ENCODE assay signal across 7 mouse cellular contexts in the genomic region with DNA sequence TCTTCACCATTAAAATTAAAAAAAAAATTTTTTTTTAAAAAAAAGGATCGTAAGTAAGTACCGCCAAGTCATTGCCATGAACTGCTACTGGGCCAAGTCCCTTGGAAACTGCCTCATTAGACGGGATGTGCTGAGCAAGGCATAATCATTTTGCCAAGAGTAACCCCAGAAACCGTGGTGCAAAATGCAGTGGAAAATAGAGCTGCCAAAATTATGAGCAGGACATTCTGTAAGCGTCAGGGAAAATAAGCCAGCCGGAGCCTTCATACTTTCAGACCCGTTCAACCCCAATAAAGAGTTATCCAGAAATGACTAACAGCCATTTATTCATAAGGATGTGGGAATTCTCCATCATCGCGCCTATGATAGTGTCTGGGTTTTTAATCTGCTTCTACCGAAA.
A peak's percentile ranks its signal among the peaks of the same experiment; 100 is the strongest.
DNase-seq lines count a peak whose midpoint lies in the region; ATAC-seq and TF ChIP-seq lines count a peak whose summit lies in the region.

No protein-coding gene starts in this region.

- H3K79me3 ChIP-seq in C2C12 (ENCODE audit: low read depth), result peaks cover 16% of the 10 kb centered on the region

- WGBS in heart, embryonic 15.5 days, result 16% methylated on average over 10 of the region's 10 CpGs
- WGBS in limb, embryonic 12.5 days, result 19% methylated on average over 10 of the region's 10 CpGs
- 4% methylated on average over 10 of the region's 10 CpGs for WGBS in neural tube, embryonic 15.5 days

- H3K79me2 ChIP-seq in C2C12 (ENCODE audit: control insufficient read depth, insufficient read depth), result peaks cover 51% of the 10 kb centered on the region

- intact Hi-C loops in gastrocnemius, postnatal 36 days (cut with DNase I), result no loop called here

- TF ChIP-seq EP300 in ES-Bruce4 (IDR thresholded peaks at IDR 0.05; ENCODE audit: insufficient read depth, low read depth, low read length), result no peak

- no peak for ATAC-seq in heart, embryonic 15.5 days (replicated peaks; ENCODE audit: insufficient number of reproducible peaks, insufficient read depth, low FRiP score, low read depth)
- ATAC-seq in limb, embryonic 12.5 days (ENCODE audit: insufficient number of reproducible peaks, insufficient read depth, low FRiP score, low TSS enrichment, low read depth), result no peak
- ATAC-seq in neural tube, embryonic 15.5 days (ENCODE audit: low FRiP score), result no peak

- no peak overlapping the region for H3K27ac ChIP-seq in ES-Bruce4 (ENCODE audit: insufficient read depth, low read length)
- H3K27ac ChIP-seq in heart, embryonic 15.5 days, result peak overlapping the region; percentile 94
- H3K27ac ChIP-seq in limb, embryonic 12.5 days, result peak overlapping the region; percentile 91
- peak overlapping the region; percentile 93 for H3K27ac ChIP-seq in neural tube, embryonic 15.5 days (replicated peaks)

- H3K4me1 ChIP-seq in ES-Bruce4 (ENCODE audit: control insufficient read depth, insufficient read depth, low read length), result no peaks in the 10 kb centered on the region
- H3K4me1 ChIP-seq in heart, embryonic 15.5 days (replicated peaks), result peaks cover 42% of the 10 kb centered on the region
- peaks cover 50% of the 10 kb centered on the region for H3K4me1 ChIP-seq in limb, embryonic 12.5 days (replicated peaks)
- peaks cover 56% of the 10 kb centered on the region for H3K4me1 ChIP-seq in neural tube, embryonic 15.5 days

- no peaks in the 10 kb centered on the region for H3K36me3 ChIP-seq in C2C12 (ENCODE audit: control insufficient read depth, insufficient read depth)
- no peaks in the 10 kb centered on the region for H3K36me3 ChIP-seq in ES-Bruce4 (ENCODE audit: control insufficient read depth, insufficient read depth, low read length, poor library complexity, severe bottlenecking)
- no peaks in the 10 kb centered on the region for H3K36me3 ChIP-seq in heart, embryonic 15.5 days
- no peaks in the 10 kb centered on the region for H3K36me3 ChIP-seq in limb, embryonic 12.5 days
- no peaks in the 10 kb centered on the region for H3K36me3 ChIP-seq in neural tube, embryonic 15.5 days

- peak overlapping the region; percentile 43 for H3K4me3 ChIP-seq in C2C12 (ENCODE audit: insufficient read depth, poor library complexity, severe bottlenecking)
- H3K4me3 ChIP-seq in ES-Bruce4 (ENCODE audit: low read depth, low read length), result no peak overlapping the region; the same call in 1 of the 2 replicates
- peak overlapping the region; percentile 69 for H3K4me3 ChIP-seq in heart, embryonic 15.5 days
- peak overlapping the region; percentile 58 for H3K4me3 ChIP-seq in limb, embryonic 12.5 days (replicated peaks)
- H3K4me3 ChIP-seq in neural tube, embryonic 15.5 days (replicated peaks), result peak overlapping the region; percentile 68

- TF ChIP-seq POLR2A in ES-Bruce4 (IDR thresholded peaks at IDR 0.05; ENCODE audit: insufficient read depth, low read length), result no peak

- no peak for TF ChIP-seq CTCF in C2C12 (IDR thresholded peaks at IDR 0.05; ENCODE audit: control insufficient read depth, insufficient read depth, insufficient read length)
- TF ChIP-seq CTCF in ES-Bruce4 (IDR thresholded peaks at IDR 0.05; ENCODE audit: low read depth, low read length), result no peak

- no peaks in the 10 kb centered on the region for H3K27me3 ChIP-seq in C2C12 (ENCODE audit: control insufficient read depth, insufficient read depth, insufficient read length)
- H3K27me3 ChIP-seq in ES-Bruce4 (ENCODE audit: control insufficient read depth, insufficient read depth, low read length, poor library complexity, severe bottlenecking), result peaks cover 7% of the 10 kb centered on the region
- H3K27me3 ChIP-seq in heart, embryonic 15.5 days, result no peaks in the 10 kb centered on the region
- peaks cover 5% of the 10 kb centered on the region for H3K27me3 ChIP-seq in limb, embryonic 12.5 days
- no peaks in the 10 kb centered on the region for H3K27me3 ChIP-seq in neural tube, embryonic 15.5 days (replicated peaks)

- H3K9ac ChIP-seq in ES-Bruce4 (ENCODE audit: low read depth, poor library complexity, severe bottlenecking), result peak overlapping the region; percentile 49
- peak overlapping the region; percentile 75 for H3K9ac ChIP-seq in heart, embryonic 15.5 days
- peak overlapping the region; percentile 58 for H3K9ac ChIP-seq in limb, embryonic 12.5 days (replicated peaks)
- H3K9ac ChIP-seq in neural tube, embryonic 15.5 days (replicated peaks), result peak overlapping the region; percentile 71

- H3ac ChIP-seq in C2C12 (ENCODE audit: control insufficient read depth, insufficient read length, low read depth), result peak overlapping the region; percentile 31

- H3K4me2 ChIP-seq in heart, embryonic 15.5 days, result peak overlapping the region; percentile 78
- H3K4me2 ChIP-seq in limb, embryonic 12.5 days, result peak overlapping the region; percentile 73
- peak overlapping the region; percentile 69 for H3K4me2 ChIP-seq in neural tube, embryonic 15.5 days

- H3K9me3 ChIP-seq in ES-Bruce4 (replicated peaks; ENCODE audit: control insufficient read depth, insufficient read depth, low read length, poor library complexity, severe bottlenecking), result no peaks in the 10 kb centered on the region
- no peaks in the 10 kb centered on the region for H3K9me3 ChIP-seq in heart, embryonic 15.5 days (replicated peaks)
- no peaks in the 10 kb centered on the region for H3K9me3 ChIP-seq in limb, embryonic 12.5 days
- H3K9me3 ChIP-seq in neural tube, embryonic 15.5 days (replicated peaks), result no peaks in the 10 kb centered on the region

- DNase-seq in embryo, embryonic 9.5 days (ENCODE audit: extremely low spot score), result no peak
- no peak for DNase-seq in gastrocnemius, postnatal 36 days

TF ChIP-seq in C2C12, 6 proteins besides CTCF, POLR2A, EP300 and RAD21:
- TF ChIP-seq FOSL1 (IDR thresholded peaks at IDR 0.05; ENCODE audit: insufficient read depth, low read length, poor library complexity, severe bottlenecking), result no peak
- TF ChIP-seq MYOG (IDR thresholded peaks at IDR 0.05; ENCODE audit: control insufficient read depth, extremely low read depth, insufficient read length), result no peak
- no peak for TF ChIP-seq MAX (IDR thresholded peaks at IDR 0.05)
- TF ChIP-seq CEBPB (IDR thresholded peaks at IDR 0.05; ENCODE audit: low read depth), result no peak
- TF ChIP-seq USF1 (IDR thresholded peaks at IDR 0.05; ENCODE audit: low read depth), result no peak
- no peak for TF ChIP-seq MYOD1 (IDR thresholded peaks at IDR 0.05; ENCODE audit: control insufficient read depth, insufficient read length, low read depth)
